Mouse (Mus musculus): ENCODE data around the gene Olfr706.
"Not testable (repeated sequence)": the region's sequence is repeated elsewhere in the genome, so short reads cannot be mapped to it uniquely, and the experiment has no call there.

Olfr706 gene

GRCm38 (mm10) chr7:106888062-106888461 lies at the start of gene Olfr706:
Gene Olfr706 (minus strand): TSS chr7:106888162.
- no peak for DNase-seq (ENCODE audit: low read depth, low spot score)

- no peak for DNase-seq (ENCODE audit: low read depth, low spot score)
Observed at GRCm38 (mm10) chr7:106932119-106932518, 44.2 kb upstream of the Olfr706 start, which contains the start of gene Olfr709-ps1. Gene Olfr709-ps1 (minus strand): TSS chr7:106932219.

GRCm38 (mm10) chr7:106920961-106921360 lies 33.0 kb upstream of the Olfr706 start:
- not testable (repeated sequence) for DNase-seq (ENCODE audit: low read depth, low spot score)

- DNase-seq (ENCODE audit: low read depth, low spot score) = no peak
Observed at GRCm38 (mm10) chr7:106907676-106908075, 19.7 kb upstream of the Olfr706 start, which contains the start of gene Olfr1532-ps1. Gene Olfr1532-ps1 (plus strand): TSS chr7:106908001.

- not testable (repeated sequence) for DNase-seq (ENCODE audit: low read depth, low spot score)
Observed at GRCm38 (mm10) chr7:106901141-106901540, 13.2 kb upstream of the Olfr706 start, which contains the start of gene Olfr707. Gene Olfr707 (minus strand): TSS chr7:106901241.

- DNase-seq (ENCODE audit: low read depth, low spot score) = no peak
Observed at GRCm38 (mm10) chr7:106876791-106877190, 11.2 kb downstream of the Olfr706 start, which contains the start of gene Olfr705. Gene Olfr705 (minus strand): TSS chr7:106876891.

- DNase-seq (ENCODE audit: low read depth, low spot score) = no peak
Observed at GRCm38 (mm10) chr7:106862885-106863284, 25.1 kb downstream of the Olfr706 start, which contains the start of gene Olfr704. Gene Olfr704 (plus strand): TSS chr7:106863185.

- DNase-seq (ENCODE audit: low read depth, low spot score) = no peak
Observed at GRCm38 (mm10) chr7:106843060-106843459, 44.9 kb downstream of the Olfr706 start, which contains the start of gene Olfr703. Gene Olfr703 (plus strand): TSS chr7:106843360.

- no peak for DNase-seq (ENCODE audit: low read depth, low spot score)
Observed at GRCm38 (mm10) chr7:106833793-106834192, 54.2 kb downstream of the Olfr706 start, which contains the start of gene Olfr702. Gene Olfr702 (minus strand): TSS chr7:106833893.
